Mouse (Mus musculus) MEL (cell line): ENCODE measurements around the gene Ltbp3. TPM values are rescaled to one million over a fixed set of nuclear protein-coding genes. Genes with fewer than 3 reads are reported as not detected.

Experiments used
- DNase-seq: peaks from one replicate; pipeline ENCODE4 v3.0.0; 2011; ENCODE audit warnings: low read depth, low spot score
- H3K27ac ChIP-seq: 2 replicates; pipeline ENCODE4 v1.5.1; 2012; ENCODE audit warnings: low read depth, mild to moderate bottlenecking, control low read depth, low read length, moderate library complexity; ENCODE audit not compliant: control insufficient read depth
- H3K27me3 ChIP-seq, 2 experiments: fragments of 150-350 bp in 1 of 2; sonication (generic) in 1 of 2; 2 replicates each; pipeline ENCODE4 v1.6.1; 2012; ENCODE audit warnings: low read length in 2 of 2, mild to moderate bottlenecking in 2 of 2, improper control_type of control experiment in 1 of 2, moderate library complexity in 1 of 2; ENCODE audit not compliant: insufficient read depth in 2 of 2, control insufficient read depth in 1 of 2
- H3K36me3 ChIP-seq, 2 experiments: 2 replicates each; pipeline ENCODE4 v1.6.1; 2012 to 2014; ENCODE audit warnings: low read length in 2 of 2, improper control_type of control experiment in 1 of 2, inconsistent platforms in 1 of 2, mild to moderate bottlenecking in 1 of 2; ENCODE audit not compliant: insufficient read depth in 2 of 2, control insufficient read depth in 1 of 2
- H3K4me1 ChIP-seq, 2 experiments: fragments of 150-350 bp in 1 of 2; sonication (generic) in 1 of 2; 2 replicates each; pipeline ENCODE4 v1.6.1; 2012; ENCODE audit warnings: low read length in 2 of 2, improper control_type of control experiment in 1 of 2, mild to moderate bottlenecking in 1 of 2; ENCODE audit not compliant: insufficient read depth in 2 of 2, control insufficient read depth in 1 of 2
- H3K4me3 ChIP-seq, 2 experiments: fragments of 150-350 bp in 1 of 2; sonication (generic) in 1 of 2; 2 replicates each; pipeline ENCODE4 v1.5.1; 2012; ENCODE audit warnings: low read depth in 2 of 2, low read length in 2 of 2, mild to moderate bottlenecking in 2 of 2, moderate library complexity in 2 of 2, control low read depth in 1 of 2, improper control_type of control experiment in 1 of 2; ENCODE audit not compliant: control insufficient read depth in 1 of 2, insufficient read depth in 1 of 2
- H3K79me2 ChIP-seq: 2 replicates; pipeline ENCODE4 v1.6.1; 2012; ENCODE audit warnings: mild to moderate bottlenecking, low read length, moderate library complexity; ENCODE audit not compliant: control insufficient read depth, poor library complexity, insufficient read depth
- H3K9ac ChIP-seq: 2 replicates; pipeline ENCODE4 v1.6.1; 2012; ENCODE audit warnings: low read depth, mild to moderate bottlenecking, control low read depth, low read length, moderate library complexity; ENCODE audit not compliant: control insufficient read depth, poor library complexity, severe bottlenecking
- H3K9me3 ChIP-seq: fragments of 150-350 bp; sonication (generic); replicated peaks from 2 replicates; pipeline ENCODE4 v1.6.1; 2012; ENCODE audit warnings: mild to moderate bottlenecking, low read length, improper control_type of control experiment, moderate library complexity; ENCODE audit not compliant: insufficient read depth
- CTCF ChIP-seq, 3 experiments: IDR thresholded peaks in 2 of 3; conservative IDR thresholded peaks in 1 of 3; 2 replicates each; pipeline ENCODE4 v1.5.1; 2011 to 2012; ENCODE audit warnings: low read length in 3 of 3, low read depth in 2 of 3, mild to moderate bottlenecking in 2 of 3, improper control_type of control experiment in 1 of 3, inconsistent platforms in 1 of 3, mixed read lengths in 1 of 3, moderate library complexity in 1 of 3; ENCODE audit not compliant: control insufficient read depth in 1 of 3, insufficient read depth in 1 of 3, poor library complexity in 1 of 3, severe bottlenecking in 1 of 3
- ETS1 ChIP-seq: IDR thresholded peaks from 2 replicates; pipeline ENCODE4 v1.6.1; 2012; ENCODE audit warnings: low read depth, mild to moderate bottlenecking, inconsistent platforms, low read length, improper control_type of control experiment, moderate library complexity
- JUND ChIP-seq: IDR thresholded peaks from 2 replicates; pipeline ENCODE4 v1.6.1; 2011; ENCODE audit warnings: low read depth, mild to moderate bottlenecking, improper control_type of control experiment, low read length
- MAFK ChIP-seq: IDR thresholded peaks from 2 replicates; pipeline ENCODE4 v1.6.1; 2011; ENCODE audit warnings: low read depth, mild to moderate bottlenecking, low read length, improper control_type of control experiment, borderline replicate concordance
- MAX ChIP-seq: IDR thresholded peaks from 2 replicates; pipeline ENCODE4 v1.6.1; 2011; ENCODE audit warnings: low read length, improper control_type of control experiment
- MYB ChIP-seq: IDR thresholded peaks from 2 replicates; pipeline ENCODE4 v1.6.1; 2011; ENCODE audit warnings: mild to moderate bottlenecking, low read depth, low read length, improper control_type of control experiment
- RAD21 ChIP-seq: IDR thresholded peaks from 2 replicates; pipeline ENCODE4 v1.6.1; 2011; ENCODE audit warnings: mild to moderate bottlenecking, low read depth, low read length, improper control_type of control experiment
- RCOR1 ChIP-seq: IDR thresholded peaks from 2 replicates; pipeline ENCODE4 v1.6.1; 2012; ENCODE audit warnings: low read depth, mild to moderate bottlenecking, inconsistent platforms, low read length, improper control_type of control experiment
- SIN3A ChIP-seq: IDR thresholded peaks from 2 replicates; pipeline ENCODE4 v1.6.1; 2012; ENCODE audit warnings: low read length, improper control_type of control experiment, inconsistent platforms
- polyA plus RNA-seq, 2 experiments: library from polyadenylated mRNA; stranded (reverse) in 1 of 2; unstranded in 1 of 2; fragments of >175 nt in 1 of 2; fragments of >200 nt in 1 of 2; gene quantifications; 2 replicates each; pipeline versions ENCODE4 v1.2.1 to v1.2.4; 2012; ENCODE audit warnings: low replicate concordance in 2 of 2, low read depth in 1 of 2; ENCODE audit not compliant: insufficient read length in 2 of 2, insufficient read depth in 1 of 2, missing spikeins in 1 of 2
- total RNA-seq: library from RNA; depleted of rRNA; stranded (reverse); fragments of 300-350 nt; gene quantifications from 2 replicates; pipeline ENCODE4 v1.2.3, GENCODE M21; 2012

Gene Ltbp3
- total and polyA plus RNA-seq, 3 experiments: 0.39 TPM; not detected in 2

DNA sequence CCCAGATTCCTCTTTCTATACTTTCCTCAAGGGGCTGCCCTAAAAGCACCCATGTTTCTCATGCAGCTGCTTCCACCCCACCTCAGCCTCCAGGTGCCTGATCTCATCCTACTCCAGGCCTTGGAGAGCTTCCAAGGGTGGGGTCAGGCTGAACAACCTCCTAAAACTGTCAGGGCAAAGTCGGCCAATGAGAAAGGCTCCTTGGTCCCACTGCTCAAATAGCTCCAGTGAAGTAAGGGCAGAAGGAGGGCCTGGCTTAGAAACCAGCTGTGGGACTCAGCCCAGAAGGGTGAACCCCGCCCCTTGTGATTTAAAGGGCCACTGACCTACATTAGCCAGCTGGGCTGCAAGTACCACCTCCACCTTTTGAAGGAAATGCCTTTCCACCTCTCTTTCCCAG, 27.0 kb upstream of the Ltbp3 start:
- Histone ChIP-seq H3K4me1 (peaks cover 0 to 4% of the 10 kb centered on the region in 2 experiments; a peak in 1 of 4 replicates), H3K9ac (no peak overlapping the region), H3K4me3 (no peak overlapping the region)

DNA sequence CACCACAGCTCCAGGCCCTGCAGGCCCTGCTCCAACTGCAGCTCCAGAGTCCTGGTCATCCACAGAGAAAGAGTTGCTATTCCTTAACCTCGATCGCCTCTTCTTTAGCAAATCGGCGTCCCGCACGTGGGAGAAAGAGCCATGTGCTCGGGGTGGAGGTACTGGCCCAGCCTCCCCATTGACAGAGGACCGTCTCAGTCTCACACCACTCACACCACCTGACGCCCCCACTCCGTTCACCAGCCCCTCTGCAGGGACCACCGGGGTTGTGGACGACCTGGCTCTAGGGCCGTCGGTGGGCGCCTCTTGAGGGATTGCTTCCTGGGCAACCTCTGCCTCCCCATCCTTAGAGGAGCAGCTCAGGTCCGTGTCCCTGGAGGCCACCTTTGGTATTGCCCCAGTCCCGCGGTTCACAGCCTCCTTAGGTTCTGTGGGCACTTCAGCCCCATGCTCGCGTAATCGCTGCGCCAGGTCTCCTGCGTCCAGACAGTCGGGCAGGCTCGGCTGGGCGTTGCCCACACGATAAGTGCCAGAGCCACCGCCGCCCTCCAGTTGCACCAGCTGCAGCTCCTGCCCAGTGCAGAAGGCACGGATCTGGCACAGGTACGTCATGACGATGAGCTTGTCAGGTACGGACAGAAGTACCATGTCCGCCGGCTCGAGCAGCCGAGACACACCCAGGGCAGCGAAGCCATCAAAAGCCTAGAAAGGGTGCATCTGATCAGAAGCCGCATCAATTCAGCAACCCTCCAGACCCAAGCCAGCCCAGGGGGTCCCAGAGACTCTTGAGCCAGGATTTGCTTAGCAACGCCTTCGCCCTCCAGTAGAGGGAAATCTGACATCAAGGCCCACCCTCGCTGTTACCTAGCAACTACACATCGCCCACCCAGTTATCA, 24.7 kb upstream of the Ltbp3 start:
- peaks cover 6 to 14% of the 10 kb centered on the region in 2 experiments for H3K36me3 ChIP-seq
- no peaks in the 10 kb centered on the region for H3K27me3 ChIP-seq
- H3K79me2 ChIP-seq: peaks cover 3% of the 10 kb centered on the region; the same call in 1 of the 2 replicates
- H3K9me3 ChIP-seq: no peaks in the 10 kb centered on the region
- no peak overlapping the region for H3K9ac ChIP-seq
- no peak overlapping the region for H3K4me3 ChIP-seq
- H3K4me1 ChIP-seq: peaks cover 0 to 4% of the 10 kb centered on the region in 2 experiments; a peak in 2 of 4 replicates
- peak; percentile 38 for DNase-seq
- no peak for TF ChIP-seq JUND
- TF ChIP-seq CTCF (IDR thresholded peaks at IDR 0.05 in 2 of 3, conservative IDR thresholded peaks at IDR 0.05 in 1 of 3; ENCODE audit: control insufficient read depth in 1 of 3, insufficient read depth in 1 of 3, low read depth in 2 of 3, low read length in 3 of 3, poor library complexity in 1 of 3, severe bottlenecking in 1 of 3): peak; percentile 11 to 31 (median 16); a peak in 3 of 6 replicates
- H3K27ac ChIP-seq: no peak overlapping the region

More for the DNA sequence above, 27.0 kb upstream of the Ltbp3 start:
- TF ChIP-seq SIN3A (peak; percentile 70), ETS1 (0 out of 2 replicates have a peak, but pooled peaks have one; percentile 32), MYB (no peak)
- TF ChIP-seq, all 39 proteins: peak for 2
- Histone ChIP-seq H3K27me3 (no peaks in the 10 kb centered on the region), H3K9me3 (no peaks in the 10 kb centered on the region), H3K79me2 (peaks cover 3% of the 10 kb centered on the region; the same call in 1 of the 2 replicates), H3K36me3 (peaks cover 0 to 6% of the 10 kb centered on the region in 2 experiments), H3K27ac (no peak overlapping the region)
- peak; percentile 79 for DNase-seq

- no peak overlapping the region for H3K9ac ChIP-seq
- TF ChIP-seq MAFK (no peak), ETS1 (no peak), RCOR1 (no peak), RAD21 (no peak), MAX (no peak)
- no peak for DNase-seq
- H3K27me3 ChIP-seq: no peaks in the 10 kb centered on the region
- no peaks in the 10 kb centered on the region for H3K9me3 ChIP-seq
- H3K4me1 ChIP-seq: peaks cover 0 to 4% of the 10 kb centered on the region in 2 experiments; a peak in 2 of 4 replicates
- H3K4me3 ChIP-seq: no peak overlapping the region
- H3K36me3 ChIP-seq: peaks cover 8 to 14% of the 10 kb centered on the region in 2 experiments
- H3K79me2 ChIP-seq: peaks cover 1% of the 10 kb centered on the region; the same call in 1 of the 2 replicates
- H3K27ac ChIP-seq: no peak overlapping the region
Observed at GRCm38 (mm10) chr19:5716955-5717354, 23.7 kb upstream of the Ltbp3 start.
